Mouse (Mus musculus) layer of hippocampus, adult 2 months (tissue): Measurements from ENCODE around the gene Foxa1. TPM values are rescaled to one million over a fixed set of nuclear protein-coding genes. Genes with fewer than 3 reads are reported as not detected.

Experiments
- DNase-seq, 2 experiments: peaks; one replicate each; pipeline ENCODE4 v3.0.0; 2022; ENCODE audit warnings: low spot score in 2 of 2
- H3K27ac ChIP-seq: fragments of 200-600 bp; 2 replicates; pipeline ENCODE4 v1.8.1; 2022
- H3K4me3 ChIP-seq: fragments of 200-600 bp; 2 replicates; pipeline ENCODE4 v1.8.1; 2022; ENCODE audit warnings: mild to moderate bottlenecking
- CTCF ChIP-seq: fragments of 200-600 bp; conservative IDR thresholded peaks from 2 replicates; pipeline ENCODE4 v1.8.1; 2022; ENCODE audit warnings: antibody characterized with exemption, mild to moderate bottlenecking, moderate library complexity
- long read RNA-seq, 2 experiments: library from polyadenylated mRNA; stranded (forward); transcript quantifications; one replicate each; pipeline ENCODE4 v2.0.0; 2021; ENCODE audit warnings: borderline mapping rate in 2 of 2
- total RNA-seq, 2 experiments: library from RNA; stranded (reverse); gene quantifications; 2 replicates each; pipeline ENCODE4 v1.2.3; 2021

Foxa1 gene
- not detected for total RNA-seq
- long read RNA-seq, experiment 1 = 0 reads
- long read RNA-seq, experiment 2 = 0 reads

- H3K4me3 ChIP-seq = no peak within 1 kb of the TSS
- no peak for DNase-seq
- H3K27ac ChIP-seq = no peak within 1 kb of the TSS
- TF ChIP-seq CTCF = no peak
Observed at GRCm38 (mm10) chr12:57546415-57547201, at the start of gene Foxa1. TSS of gene Foxa1 (minus strand) at chr12:57546916.

GRCm38 (mm10) chr12:57575931-57576628, 29.4 kb upstream of the Foxa1 start:
- TF ChIP-seq CTCF = peak; percentile 82
- peak overlapping the region; percentile 50 for H3K4me3 ChIP-seq
- no peak overlapping the region for H3K27ac ChIP-seq
- DNase-seq = peak; percentile 2 to 22

GRCm38 (mm10) chr12:57572415-57572814, 25.7 kb upstream of the Foxa1 start:
- Histone ChIP-seq H3K27ac (no peak overlapping the region), H3K4me3 (no peak overlapping the region)
- no peak for TF ChIP-seq CTCF
- DNase-seq = no peak

- TF ChIP-seq CTCF = no peak
- Histone ChIP-seq H3K4me3 (no peak overlapping the region), H3K27ac (no peak overlapping the region)
- DNase-seq = no peak
Observed at GRCm38 (mm10) chr12:57571773-57572172, 25.1 kb upstream of the Foxa1 start.

GRCm38 (mm10) chr12:57563909-57564308, 17.2 kb upstream of the Foxa1 start, which contains the start of gene Ttc6:
TSS of gene Ttc6 (plus strand) at chr12:57564113.
- TF ChIP-seq CTCF = no peak
- no peak within 1 kb of the TSS for H3K27ac ChIP-seq
- H3K4me3 ChIP-seq = no peak within 1 kb of the TSS
- no peak for DNase-seq

GRCm38 (mm10) chr12:57554091-57554490, 7.4 kb upstream of the Foxa1 start:
- Histone ChIP-seq H3K4me3 (no peak overlapping the region), H3K27ac (no peak overlapping the region)
- no peak for DNase-seq
- TF ChIP-seq CTCF = no peak

GRCm38 (mm10) chr12:57552286-57552685, 5.6 kb upstream of the Foxa1 start:
- TF ChIP-seq CTCF = no peak
- H3K4me3 ChIP-seq = no peak overlapping the region
- DNase-seq = no peak
- H3K27ac ChIP-seq = no peak overlapping the region

- no peak overlapping the region for H3K4me3 ChIP-seq
- H3K27ac ChIP-seq = no peak overlapping the region
- TF ChIP-seq CTCF = no peak
- DNase-seq = no peak
Observed at GRCm38 (mm10) chr12:57550881-57551280, 4.2 kb upstream of the Foxa1 start.

- no peak for DNase-seq
- Histone ChIP-seq H3K27ac (no peak overlapping the region), H3K4me3 (no peak overlapping the region)
- no peak for TF ChIP-seq CTCF
Observed at GRCm38 (mm10) chr12:57550181-57550808, 3.6 kb upstream of the Foxa1 start.

- H3K4me3 ChIP-seq = no peak overlapping the region
- no peak overlapping the region for H3K27ac ChIP-seq
- TF ChIP-seq CTCF = no peak
- DNase-seq = no peak
Observed at GRCm38 (mm10) chr12:57549667-57550160, 3.0 kb upstream of the Foxa1 start.

- DNase-seq = no peak
- Histone ChIP-seq H3K27ac (no peak overlapping the region), H3K4me3 (no peak overlapping the region)
- TF ChIP-seq CTCF = no peak
Observed at GRCm38 (mm10) chr12:57548981-57549666, 2.4 kb upstream of the Foxa1 start.

GRCm38 (mm10) chr12:57548352-57548980, 1.8 kb upstream of the Foxa1 start:
- Histone ChIP-seq H3K27ac (no peak overlapping the region), H3K4me3 (no peak overlapping the region)
- peak; percentile 26 for TF ChIP-seq CTCF
- no peak for DNase-seq

- no peak for DNase-seq
- no peak for TF ChIP-seq CTCF
Observed at GRCm38 (mm10) chr12:57547890-57548289, 1.2 kb upstream of the Foxa1 start.

More at GRCm38 (mm10) chr12:57547890-57548289, 1.2 kb upstream of the Foxa1 start:
- H3K27ac ChIP-seq = no peak overlapping the region
- H3K4me3 ChIP-seq = no peak overlapping the region
